Mouse (Mus musculus) frontal cortex, adult (tissue): Measurements from ENCODE around the gene Top2a.

ENCODE experiments used
- ATAC-seq: cut with Nextera tagmentation; 2 replicates; pipeline ENCODE4 v1.9.2; 2017; ENCODE audit warnings: mild to moderate bottlenecking, moderate library complexity, mixed read lengths; ENCODE audit not compliant: low TSS enrichment

The Top2a gene

GRCm38 (mm10) chr11:98964616-98965415, 59.2 kb downstream of the Top2a start:
- ATAC-seq: no peak

- ATAC-seq: no peak
These were observed 59.8 kb downstream of the Top2a start for GRCm38 (mm10) chr11:98964201-98964615.

- no peak for ATAC-seq
These were observed 60.6 kb downstream of the Top2a start for GRCm38 (mm10) chr11:98963191-98964021.

- no peak for ATAC-seq
These were observed 61.4 kb downstream of the Top2a start for GRCm38 (mm10) chr11:98962421-98963095.

- no peak for ATAC-seq
These were observed 62.2 kb downstream of the Top2a start for GRCm38 (mm10) chr11:98961766-98962165.

- no peak for ATAC-seq
These were observed 62.9 kb downstream of the Top2a start for GRCm38 (mm10) chr11:98961051-98961592.

GRCm38 (mm10) chr11:98960313-98960906, 63.6 kb downstream of the Top2a start:
- no peak for ATAC-seq

GRCm38 (mm10) chr11:98959437-98960312, 64.3 kb downstream of the Top2a start:
- peak; percentile 75 for ATAC-seq

GRCm38 (mm10) chr11:98956340-98956739, 67.6 kb downstream of the Top2a start:
- no peak for ATAC-seq

GRCm38 (mm10) chr11:98955707-98956235, 68.2 kb downstream of the Top2a start:
- no peak for ATAC-seq

GRCm38 (mm10) chr11:98954801-98955706, 68.9 kb downstream of the Top2a start:
- ATAC-seq: no peak

- peak; percentile 64; the same call in 1 of the 2 replicates for ATAC-seq
These were observed 69.6 kb downstream of the Top2a start for GRCm38 (mm10) chr11:98954373-98954772.

- no peak for ATAC-seq
These were observed 70.1 kb downstream of the Top2a start for GRCm38 (mm10) chr11:98953835-98954320.

- ATAC-seq: no peak
These were observed 70.6 kb downstream of the Top2a start for GRCm38 (mm10) chr11:98953361-98953760.

GRCm38 (mm10) chr11:98952736-98953135, 71.3 kb downstream of the Top2a start:
- no peak for ATAC-seq

GRCm38 (mm10) chr11:98952111-98952510, 71.9 kb downstream of the Top2a start:
- ATAC-seq: no peak

GRCm38 (mm10) chr11:98951026-98951906, 72.7 kb downstream of the Top2a start:
- 0 out of 2 replicates have a peak, but pooled peaks have one; percentile 31 for ATAC-seq

GRCm38 (mm10) chr11:98950484-98950883, 73.5 kb downstream of the Top2a start:
- ATAC-seq: no peak
